Mouse (Mus musculus) frontal cortex, postnatal 25 days (tissue): ENCODE results near the gene Gm1604a.
"Not testable (repeated sequence)": the region's sequence is repeated elsewhere in the genome, so short reads cannot be mapped to it uniquely, and the experiment has no call there.

Experiments used
- DNase-seq, 2 experiments: peaks; one replicate each; pipeline ENCODE4 v3.0.0; 2022; ENCODE audit warnings: low spot score in 2 of 2

The Gm1604a gene

DNA sequence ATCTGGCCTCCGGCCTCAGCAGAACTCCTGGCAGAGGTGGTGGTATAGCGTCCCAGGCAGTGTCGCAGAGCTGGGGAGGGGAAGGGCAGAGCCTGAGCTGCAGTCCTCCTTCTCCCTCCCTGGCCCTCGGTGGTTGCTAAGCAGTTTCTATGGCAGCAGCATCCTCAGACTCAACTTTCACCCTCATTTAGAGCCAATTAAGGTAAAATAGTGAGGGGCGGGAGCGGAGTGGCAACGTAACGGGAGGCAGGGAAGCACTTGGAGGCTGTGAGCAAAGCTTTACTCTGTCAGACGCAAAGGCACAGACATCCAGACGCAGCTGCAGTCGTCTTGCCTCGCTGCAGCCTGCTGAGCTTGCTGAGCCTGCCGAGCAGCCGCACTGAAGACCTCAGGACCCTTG, at the start of gene Gm1604a:
TSS of gene Gm1604a (plus strand) at position 312 of the 400 bp plus-strand sequence.
- DNase-seq = not testable (repeated sequence)

DNA sequence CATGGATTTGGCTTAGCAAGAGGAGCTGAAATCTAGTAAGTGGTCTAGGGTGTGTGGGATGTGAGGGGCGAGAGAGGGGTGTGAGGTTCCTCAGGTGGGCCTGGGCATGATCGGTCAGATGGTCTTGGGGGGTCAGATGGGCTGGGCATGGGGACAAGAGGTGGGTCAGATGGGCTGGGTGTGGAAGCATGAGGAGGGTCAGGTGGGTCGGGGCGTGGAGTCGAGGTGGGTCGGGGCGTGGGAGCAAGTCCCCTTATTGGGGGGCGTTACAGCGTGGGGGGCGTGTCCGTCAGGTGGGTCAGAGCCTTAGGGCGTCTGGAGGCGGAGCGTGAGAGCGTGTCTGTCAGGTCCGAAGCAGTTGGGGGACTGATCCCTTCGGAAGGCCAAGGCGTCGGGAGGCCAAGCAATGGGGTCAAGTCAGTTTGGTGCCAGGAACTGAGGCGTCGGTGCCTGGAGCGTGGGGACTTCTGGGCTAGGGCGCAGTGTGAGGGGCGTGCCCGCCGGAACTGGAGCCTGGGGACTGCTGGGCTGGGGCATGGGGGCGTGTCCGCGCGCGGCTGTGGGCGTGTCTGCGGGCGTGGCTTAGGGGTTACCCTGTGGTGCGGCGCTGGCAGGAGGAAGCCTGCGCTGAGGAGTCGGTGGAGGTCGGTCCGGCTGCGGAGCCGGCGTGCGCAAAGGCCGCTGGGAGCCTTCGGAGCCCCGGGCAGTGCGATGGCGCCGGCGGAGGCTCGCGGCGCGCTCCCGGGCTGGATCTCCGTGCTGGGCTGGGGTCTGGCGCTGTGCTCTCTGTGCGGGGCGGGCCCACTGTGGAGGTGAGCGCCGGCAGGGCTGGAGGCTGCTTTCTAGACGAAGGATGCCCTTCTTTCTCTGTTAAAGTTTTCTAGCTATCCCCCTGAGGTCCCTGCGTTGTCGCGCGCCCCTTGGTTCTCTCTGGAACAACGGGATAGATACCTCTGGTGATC, 46.8 kb upstream of the Gm1604a start, which contains the start of gene Gm49721:
TSS of gene Gm49721 (plus strand) at position 618 of the 962 bp plus-strand sequence.
- peak; percentile 31 to 42 for DNase-seq

DNA sequence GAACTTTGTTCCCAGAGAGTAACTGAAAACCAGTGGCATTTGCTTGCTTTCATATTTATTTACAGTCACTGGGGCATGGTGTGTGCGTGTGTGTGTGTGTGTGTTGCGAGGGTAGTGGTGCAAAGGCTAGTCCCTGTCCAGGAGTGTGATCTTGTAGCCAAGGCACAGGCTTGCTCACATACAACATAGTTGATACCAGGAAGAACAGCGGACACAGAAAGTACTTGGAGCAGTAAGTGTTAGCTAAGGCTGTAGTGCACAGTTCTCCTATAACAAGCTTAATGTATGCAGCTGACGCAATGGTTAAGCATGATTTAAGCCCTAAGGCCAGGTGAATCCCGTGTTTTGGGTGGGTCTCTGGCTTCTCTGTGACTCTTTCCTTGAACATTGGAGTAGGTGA, 46.0 kb upstream of the Gm1604a start:
- DNase-seq = not testable (repeated sequence)

DNA sequence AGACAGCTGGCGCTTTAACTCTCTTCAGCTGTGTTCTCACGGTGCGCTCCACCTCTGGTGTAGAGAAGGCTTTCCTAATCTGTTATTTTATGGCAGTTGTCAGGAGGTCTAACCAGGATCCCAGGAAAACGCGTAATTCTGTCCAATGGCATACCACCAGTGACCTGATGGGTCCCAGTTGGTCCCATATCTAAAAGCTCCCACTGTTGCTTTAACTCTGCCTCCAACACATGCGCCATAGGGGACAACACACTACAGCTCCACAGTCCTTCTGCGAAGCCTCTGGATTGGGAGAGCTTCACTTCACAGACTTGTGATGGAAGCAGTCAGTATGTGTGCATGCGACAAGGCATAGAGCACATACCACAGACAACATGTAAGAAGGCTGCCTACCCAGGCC, 45.2 kb upstream of the Gm1604a start:
- not testable (repeated sequence) for DNase-seq

DNA sequence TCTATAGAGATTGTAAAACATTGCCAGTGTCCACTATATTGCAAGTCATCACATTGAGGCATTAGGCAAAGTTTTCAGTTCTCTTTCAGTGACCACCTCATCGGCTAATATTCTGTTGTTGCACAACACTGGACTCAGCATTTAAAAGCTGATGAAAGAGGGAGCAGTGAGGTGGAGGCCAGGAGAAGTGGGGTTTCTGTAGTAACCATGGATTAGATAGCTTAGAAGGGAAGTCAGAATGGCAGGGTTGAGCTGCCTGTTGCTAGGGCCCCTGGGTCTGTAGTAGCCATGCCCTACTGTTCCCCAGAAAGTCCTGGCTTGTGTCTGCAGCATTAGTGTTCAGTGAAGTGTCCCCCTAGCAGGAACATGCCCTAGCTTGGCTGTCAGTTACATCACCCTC, 39.2 kb upstream of the Gm1604a start:
- DNase-seq = not testable (repeated sequence)

DNA sequence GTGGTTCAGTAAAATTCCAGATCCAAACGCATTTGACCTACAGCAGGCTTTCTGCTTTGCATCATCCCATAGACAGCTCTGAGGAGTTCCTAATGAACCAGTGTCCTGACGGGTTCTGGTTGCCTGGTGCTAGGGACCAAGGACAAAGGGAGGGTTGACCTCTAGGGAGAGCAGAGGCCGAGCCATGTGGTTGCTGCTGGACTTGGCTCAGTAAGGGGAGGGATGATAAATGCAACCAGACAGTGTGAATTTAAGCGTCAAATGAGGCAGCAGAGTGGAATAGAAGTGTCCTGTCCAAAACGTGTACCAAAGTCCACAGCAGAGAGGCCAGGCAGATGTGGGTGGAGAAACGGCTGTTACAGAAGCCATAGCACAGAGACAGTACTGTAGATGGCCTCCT, 29.9 kb upstream of the Gm1604a start:
- DNase-seq = not testable (repeated sequence)

DNA sequence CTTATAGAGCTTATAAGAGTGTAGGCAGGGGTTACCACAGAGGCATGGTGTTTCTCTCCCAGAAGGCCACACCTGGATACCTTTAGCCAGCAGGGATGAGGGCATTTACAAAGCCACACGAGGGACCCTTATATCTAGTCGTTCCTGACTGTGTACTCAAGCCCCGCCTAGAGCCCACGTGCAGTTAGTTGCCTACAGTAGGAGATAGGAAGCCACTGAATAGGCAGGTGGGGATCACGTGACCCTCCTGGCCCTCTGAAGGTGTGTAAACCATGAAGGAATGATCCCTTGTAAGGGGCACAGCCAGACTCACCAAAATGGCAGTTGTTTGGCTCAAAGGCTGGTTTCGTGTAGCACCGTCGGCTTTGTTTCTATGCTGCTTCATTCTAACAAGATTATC, 28.5 kb upstream of the Gm1604a start:
- not testable (repeated sequence) for DNase-seq

DNA sequence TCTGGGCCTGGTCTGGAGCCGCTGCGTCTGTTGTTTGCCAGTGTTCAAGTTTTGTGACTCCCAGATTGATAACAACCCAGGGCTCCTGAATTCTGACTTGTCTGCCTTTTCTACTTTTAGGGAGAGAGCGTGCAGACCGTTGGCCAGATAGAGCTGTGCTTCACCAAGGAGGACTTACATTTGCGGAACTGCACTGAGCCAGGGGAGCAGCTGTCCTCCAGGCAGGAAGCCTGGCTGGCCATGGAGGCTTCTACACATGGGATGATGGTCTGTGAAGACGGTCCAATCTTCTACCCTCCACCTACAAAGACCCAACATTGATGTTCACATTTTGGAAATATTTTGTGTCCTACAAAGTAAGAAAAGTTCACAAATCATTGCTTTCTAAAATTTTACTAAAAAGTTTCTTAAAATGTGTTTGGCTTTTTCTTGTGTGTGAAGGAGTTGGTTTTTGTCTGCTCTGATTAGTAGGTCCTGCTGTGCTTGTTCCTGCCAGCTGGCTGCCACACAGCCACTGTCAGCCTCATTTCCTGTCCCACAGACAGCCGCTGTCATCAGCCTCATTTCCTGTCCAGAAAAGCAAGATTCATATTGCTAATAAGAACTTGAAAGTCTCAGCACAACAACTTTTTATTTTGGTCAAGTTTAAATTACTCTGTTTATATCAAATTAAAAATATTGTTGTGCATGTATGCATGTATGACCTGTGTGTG, 27.4 kb upstream of the Gm1604a start:
- DNase-seq = not testable (repeated sequence)

DNA sequence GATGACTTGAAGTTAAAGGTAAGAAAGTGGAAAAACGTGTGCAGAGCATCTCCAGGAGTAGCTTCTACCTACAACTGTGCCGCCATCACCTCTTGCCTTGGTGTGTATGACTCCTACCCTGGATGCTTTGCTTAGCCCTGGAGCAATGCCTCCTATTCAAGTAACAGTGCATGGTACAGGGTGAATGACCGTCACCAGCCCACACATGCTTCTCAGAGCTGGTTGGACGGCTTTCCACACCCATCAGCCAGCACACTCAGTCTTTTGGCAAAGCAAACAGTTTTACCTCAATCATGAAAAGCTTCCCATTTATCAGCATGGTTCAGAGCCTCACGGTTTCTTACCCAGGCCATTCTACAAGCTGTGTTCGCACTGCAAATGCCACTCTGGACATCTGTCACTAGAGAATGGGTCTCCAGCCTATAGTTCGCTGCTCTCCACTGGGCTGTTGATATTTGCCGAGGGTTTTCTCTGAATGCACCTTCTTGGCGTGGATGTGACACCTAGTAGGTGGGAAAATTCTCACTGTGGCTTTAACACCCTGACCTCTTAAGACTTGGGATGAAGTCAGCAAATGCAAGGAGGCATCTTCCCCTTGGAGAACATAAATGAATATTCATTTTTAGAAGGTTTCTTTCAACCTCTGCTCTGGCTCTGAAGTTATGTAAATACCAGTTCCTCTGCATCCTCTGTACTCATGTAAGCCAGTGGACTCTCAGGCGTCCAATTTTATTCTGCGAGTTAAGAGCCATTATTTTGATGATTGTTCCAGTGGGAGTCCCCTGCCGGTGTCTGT, 23.4 kb upstream of the Gm1604a start:
- not testable (repeated sequence) for DNase-seq

DNA sequence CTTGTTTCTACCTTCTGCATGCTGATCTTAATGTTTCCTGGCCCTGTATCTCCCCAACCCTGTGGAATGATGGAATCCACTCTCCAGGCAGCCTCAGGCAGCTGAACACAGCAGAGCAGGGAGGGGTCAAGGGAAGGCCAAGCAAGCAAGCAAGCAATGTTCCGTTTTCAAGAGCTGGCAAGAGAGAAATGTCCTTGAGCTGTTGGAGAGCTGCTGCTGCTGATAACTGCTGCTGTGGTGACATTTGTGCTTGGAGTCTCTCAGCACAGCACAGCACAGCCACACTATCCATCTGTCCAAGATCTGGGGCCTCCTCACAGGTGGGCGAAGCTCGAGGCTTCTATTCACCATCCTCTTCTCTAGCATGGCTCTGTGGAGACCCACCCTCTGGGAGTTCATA, 22.0 kb upstream of the Gm1604a start:
- DNase-seq = not testable (repeated sequence)

DNA sequence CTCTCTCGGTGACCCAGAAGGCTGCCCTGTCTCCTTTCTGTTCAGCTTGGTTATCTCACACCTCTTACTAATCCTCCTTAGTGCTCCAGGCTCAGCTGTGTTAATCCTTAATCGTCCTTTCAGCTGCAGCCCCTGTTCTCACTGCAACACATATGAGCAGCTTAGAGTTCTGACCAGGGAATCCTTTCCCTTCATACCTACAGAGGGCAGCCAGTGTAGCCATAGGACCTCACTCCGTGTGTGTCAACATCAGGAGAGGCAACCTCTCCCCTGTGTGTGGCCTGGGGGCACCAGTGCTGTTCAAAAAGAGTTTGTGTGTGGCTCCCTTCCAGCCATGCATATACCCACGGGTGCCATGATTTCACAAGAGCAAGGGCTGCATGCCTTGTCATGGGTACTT, 19.7 kb upstream of the Gm1604a start:
- not testable (repeated sequence) for DNase-seq

DNA sequence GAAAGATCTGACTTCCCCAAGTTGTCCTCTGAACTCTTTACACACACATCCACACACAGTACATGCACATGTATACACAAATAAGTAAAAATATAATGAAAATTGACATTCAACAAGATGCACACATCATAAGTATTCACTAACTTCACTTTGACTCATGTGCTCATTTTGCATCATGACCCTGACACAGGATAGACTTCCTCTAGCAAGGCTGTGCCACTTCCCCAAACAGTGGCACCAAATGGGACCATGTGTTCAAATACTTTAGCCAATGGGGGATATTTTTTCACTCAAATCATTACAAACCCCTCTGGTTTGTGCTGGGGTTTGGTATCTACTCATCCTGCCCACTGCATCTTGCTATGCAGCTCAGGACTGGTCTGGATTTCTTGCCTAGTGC, 16.5 kb upstream of the Gm1604a start:
- not testable (repeated sequence) for DNase-seq

DNA sequence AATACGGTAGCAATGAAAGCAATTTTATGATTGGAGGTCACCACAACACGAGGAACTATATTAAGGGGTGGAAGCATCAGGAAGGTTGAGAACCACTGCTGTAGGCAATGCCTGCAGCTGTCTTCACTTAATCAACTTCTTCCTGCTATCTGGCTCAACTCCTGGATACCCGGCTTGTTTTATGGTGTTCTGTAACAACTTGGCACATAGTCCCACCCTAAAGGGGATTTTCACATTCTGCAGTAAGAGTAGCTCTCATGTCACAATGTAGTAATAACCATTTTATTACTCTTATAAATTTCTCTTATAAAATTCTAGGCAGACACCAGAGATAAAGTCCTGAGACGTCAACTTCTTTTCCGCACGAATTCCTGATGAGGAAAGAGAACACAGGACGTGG, 15.9 kb upstream of the Gm1604a start:
- DNase-seq = not testable (repeated sequence)

DNA sequence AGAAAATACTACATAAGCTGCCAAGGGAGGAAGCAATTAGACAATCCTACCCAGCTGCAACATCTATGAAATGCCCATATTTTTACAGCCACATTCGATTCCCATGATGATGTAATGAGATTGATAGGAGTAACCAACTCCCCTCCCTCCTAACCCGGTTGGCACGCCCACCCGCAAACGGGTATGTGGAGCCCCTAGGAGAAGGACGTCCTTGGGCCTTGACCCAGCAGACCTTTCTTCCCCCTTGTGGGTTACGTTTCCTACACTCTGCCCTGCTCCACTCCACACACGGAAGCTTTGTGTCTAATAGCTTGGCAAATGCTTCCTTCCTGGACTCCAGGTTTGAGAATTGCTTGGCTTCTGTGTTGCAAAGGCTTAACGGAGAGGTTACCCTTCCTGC, 15.5 kb upstream of the Gm1604a start:
- DNase-seq = not testable (repeated sequence)

DNA sequence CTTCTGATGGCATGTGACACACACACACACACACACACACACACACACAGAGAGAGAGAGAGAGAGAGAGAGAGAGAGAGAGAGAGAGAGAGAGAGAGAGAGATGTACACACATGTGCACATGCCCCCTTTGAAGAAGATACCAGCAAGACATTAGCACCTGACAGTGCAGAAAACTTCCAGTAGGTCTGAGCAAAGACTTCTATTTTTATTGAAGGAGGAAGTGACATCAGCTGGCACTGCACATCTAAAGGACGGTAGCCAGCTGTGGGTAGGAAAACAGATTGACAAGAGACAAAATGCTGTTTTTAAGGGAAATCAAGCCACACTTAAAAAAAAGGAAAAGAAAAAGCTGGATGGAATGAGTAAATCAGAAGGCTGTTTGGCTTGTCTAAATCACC, 11.2 kb upstream of the Gm1604a start:
- DNase-seq = not testable (repeated sequence)

DNA sequence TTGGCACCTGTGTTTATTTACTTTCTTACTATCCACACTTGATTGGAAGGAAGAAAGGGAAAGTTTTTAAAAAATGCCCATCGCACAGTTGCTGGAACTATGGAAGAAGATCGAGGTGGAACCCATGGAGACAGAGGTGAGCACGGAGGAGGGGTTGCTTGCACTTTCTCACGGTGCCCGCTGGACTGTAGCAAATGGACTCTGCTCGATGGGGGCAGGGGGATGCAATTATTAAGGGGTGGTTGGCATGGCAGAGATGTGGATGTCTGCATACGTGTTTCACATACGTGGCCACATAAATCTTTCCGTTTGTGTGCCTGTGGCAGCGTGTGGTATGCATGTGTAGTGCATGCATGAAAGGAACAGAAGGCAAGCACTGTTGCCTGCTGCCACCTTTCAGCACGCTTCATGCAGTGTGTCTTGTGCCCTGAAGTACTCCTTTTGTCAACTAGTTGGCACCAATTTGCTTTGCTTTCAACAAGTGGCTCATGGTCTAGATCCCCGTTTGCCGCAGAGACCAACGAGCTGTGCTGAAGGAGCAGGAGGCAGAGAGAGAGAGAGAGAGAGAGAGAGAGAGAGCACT, 487 bp downstream of the Gm1604a start:
- DNase-seq = not testable (repeated sequence)

DNA sequence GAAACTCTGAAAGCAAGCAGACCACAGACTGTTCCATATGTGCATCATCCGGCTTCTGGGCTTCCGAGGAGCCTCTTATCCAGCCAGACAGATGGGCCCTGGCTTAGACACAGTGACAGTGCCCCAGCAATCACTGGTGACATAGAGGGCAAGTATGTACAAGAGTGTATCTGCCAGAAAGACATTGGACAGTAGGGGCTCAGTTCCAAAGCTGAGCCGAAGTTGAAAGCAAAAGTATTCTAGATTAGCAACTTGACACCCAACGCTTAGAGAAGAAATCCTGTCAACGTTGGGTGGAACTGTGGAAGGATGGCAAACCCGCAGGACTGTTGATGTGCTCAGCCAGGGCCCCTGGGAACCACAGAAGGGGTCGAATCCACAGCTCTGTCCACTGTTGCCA, 4.8 kb downstream of the Gm1604a start:
- DNase-seq = not testable (repeated sequence)

DNA sequence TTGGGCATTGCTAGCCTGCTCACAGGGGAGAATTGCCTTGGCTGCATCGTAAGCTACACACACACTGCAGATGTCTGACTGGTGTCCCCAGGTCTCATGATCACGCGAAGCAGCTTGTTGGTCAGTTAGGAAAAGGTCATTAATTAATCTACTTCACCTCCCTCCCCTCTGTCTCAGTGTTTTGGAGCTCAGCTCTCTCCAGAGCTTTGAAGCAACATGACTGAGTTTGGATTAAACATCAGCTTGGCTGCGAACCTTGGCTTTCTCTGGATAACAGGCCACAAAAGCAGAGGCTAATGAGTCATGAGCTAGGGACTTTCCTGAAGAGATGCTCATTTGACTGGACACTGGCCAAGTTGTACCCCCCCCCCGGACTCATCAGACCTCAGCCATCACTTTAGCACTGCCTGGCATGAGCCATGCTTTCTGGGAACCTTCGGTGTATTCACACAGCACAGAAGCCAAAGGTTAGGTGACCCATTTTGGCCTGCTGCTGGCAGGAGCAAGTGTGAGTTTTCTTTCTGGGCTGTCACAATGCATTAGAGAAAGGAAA, 5.3 kb downstream of the Gm1604a start:
- DNase-seq = not testable (repeated sequence)

DNA sequence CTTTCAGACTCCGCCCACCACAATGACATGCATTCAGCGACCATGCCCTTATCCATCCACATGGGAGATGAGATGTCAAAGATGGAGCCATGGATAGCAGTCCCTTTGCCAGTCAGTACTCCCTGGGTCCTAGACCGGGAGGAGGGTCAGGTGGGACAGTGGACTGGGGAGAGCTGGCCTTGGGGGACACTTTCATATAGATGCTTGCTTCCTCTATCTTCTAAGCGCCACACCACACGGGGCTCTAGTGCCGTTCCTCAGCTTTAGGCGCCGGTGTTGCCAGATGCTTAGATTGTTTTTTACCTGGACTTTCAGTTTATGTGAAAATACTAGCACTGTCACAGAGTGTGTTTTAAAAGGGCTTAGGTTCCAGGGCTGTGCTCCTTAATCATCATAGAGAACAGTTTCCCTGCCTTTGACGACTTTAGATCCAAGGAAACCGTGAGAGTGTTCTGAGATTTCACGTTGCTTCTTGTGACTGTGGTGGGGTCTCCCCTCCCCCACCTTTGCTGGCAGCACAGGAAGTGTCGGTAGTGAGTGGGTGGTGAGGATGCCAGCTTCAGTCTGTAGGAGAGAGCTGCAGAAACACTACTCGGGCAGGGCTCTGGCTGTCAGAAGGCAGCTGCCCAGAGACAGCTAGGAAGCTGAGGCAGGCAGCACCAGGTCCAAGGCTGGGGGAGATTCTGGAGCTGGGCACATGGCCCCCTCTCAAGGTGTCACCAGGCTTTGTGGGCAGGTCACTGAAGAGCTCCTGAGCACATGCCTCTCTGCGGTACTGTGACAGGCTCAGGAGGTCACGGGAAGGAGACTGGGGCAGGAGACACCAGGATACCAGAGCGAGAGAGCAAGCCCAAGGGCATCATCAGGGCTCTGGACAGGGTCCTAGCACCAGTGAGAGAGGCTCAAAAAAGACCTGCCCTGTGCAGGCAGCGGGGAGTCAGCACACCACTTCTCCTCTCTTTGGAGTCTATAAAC, 8.1 kb downstream of the Gm1604a start:
- not testable (repeated sequence) for DNase-seq
